Mouse (Mus musculus) R1 (cell line): Measurements from ENCODE around the gene Dnm3.

Experiments used
- DNase-seq: peaks from one replicate; pipeline ENCODE4 v3.0.0-alpha.2; 2018; ENCODE audit warnings: low read depth, low spot score

Dnm3 gene

GRCm38 (mm10) chr1:162035800-162036460 lies 441.9 kb downstream of the Dnm3 start:
- no peak for DNase-seq

DNA sequence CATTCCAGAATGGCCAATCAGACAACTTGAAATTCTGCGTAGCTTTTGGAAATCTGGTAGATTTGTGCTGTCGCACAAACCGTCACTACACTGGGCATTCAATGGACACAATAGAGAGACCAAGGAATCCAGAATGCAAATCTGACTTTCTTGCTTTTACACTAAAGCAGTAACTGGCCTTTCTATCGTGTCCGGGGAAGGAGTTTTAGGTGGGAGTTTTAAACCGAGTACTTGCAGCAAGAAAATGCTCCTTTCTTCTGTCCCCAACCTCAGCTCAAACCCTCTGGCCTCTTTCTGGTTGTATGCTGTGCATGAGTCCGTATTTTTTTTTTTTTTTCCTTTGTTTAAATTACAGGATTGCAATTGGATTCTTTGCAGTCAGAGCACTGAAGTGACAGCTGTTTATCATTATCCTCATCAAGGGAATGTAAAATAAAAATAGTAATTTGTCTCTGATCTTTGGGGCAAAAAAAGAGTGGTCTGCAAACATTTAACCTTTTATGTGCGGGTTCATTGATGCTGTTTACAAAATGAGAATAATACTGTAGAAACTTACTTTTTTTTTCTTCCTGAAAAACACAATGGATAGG lies 454.1 kb downstream of the Dnm3 start:
- DNase-seq, result no peak

DNA sequence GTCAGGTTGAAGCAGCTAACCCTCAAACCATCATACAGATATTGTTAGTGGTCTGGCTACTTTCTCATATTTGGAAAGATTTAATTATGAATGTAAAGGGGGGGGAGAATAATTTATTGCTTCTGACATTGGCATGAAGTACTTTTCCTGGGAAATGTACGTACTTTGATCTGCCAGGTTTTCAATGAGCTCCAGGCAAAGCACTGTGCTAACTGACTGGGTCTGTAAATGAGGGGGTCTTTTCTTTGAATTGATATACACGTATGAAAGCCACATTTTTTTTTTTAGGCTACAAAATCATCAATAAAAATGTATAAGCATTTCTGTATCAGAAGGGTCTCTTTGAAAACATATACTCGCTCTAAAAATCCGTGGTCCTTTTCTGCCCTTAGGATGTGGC lies 457.1 kb downstream of the Dnm3 start:
- no peak for DNase-seq

GRCm38 (mm10) chr1:162020303-162020731 lies 457.5 kb downstream of the Dnm3 start:
- DNase-seq, result no peak

DNA sequence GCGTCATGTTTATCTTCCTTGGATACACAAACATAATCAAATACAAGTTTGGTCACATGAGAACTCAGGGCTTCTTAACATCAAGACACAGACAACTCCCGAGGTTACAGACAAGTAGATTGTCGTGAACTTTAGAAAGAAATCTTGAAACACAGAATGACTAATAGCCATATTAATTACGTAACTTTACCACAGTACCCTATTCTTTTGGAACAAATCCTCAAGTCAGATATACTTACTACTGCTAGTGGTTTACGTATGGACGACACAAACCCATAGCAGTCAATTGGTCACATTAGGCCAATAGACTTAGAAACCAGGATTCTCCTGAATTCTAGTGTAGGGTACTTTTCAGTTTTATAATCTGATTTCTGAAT lies 459.2 kb downstream of the Dnm3 start:
- no peak for DNase-seq

DNA sequence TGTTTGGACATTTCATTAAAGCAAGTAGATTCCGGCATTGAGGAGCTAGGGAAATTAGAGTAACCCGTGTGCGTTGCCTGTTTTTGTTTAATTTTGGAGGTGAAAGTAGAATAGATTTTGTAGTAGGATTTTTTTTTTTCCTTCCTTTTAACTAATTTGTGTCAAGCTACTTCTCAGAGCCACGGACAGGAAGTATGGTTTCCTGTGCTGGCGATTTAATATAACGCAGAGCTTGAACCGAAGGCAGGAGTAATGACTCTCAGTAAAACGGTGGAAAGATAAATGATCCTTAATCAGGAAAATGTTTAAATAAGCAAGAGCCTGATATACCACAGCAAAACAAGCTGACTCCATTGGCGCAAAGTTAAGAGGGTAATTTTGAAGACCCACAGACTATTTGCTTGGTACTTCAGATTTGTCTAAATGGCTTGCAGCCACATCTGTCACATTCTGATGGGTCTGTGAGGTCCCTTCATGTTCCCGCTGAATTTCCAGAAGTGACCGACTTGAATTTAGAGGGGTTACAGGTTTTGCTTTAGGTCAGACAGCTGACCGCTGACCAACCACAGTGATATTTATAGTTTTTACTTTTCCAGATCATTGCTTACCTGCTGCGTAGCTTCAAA lies 459.7 kb downstream of the Dnm3 start:
- no peak for DNase-seq

- DNase-seq, result no peak
Measured at GRCm38 (mm10) chr1:162016982-162017381, 460.9 kb downstream of the Dnm3 start.

DNA sequence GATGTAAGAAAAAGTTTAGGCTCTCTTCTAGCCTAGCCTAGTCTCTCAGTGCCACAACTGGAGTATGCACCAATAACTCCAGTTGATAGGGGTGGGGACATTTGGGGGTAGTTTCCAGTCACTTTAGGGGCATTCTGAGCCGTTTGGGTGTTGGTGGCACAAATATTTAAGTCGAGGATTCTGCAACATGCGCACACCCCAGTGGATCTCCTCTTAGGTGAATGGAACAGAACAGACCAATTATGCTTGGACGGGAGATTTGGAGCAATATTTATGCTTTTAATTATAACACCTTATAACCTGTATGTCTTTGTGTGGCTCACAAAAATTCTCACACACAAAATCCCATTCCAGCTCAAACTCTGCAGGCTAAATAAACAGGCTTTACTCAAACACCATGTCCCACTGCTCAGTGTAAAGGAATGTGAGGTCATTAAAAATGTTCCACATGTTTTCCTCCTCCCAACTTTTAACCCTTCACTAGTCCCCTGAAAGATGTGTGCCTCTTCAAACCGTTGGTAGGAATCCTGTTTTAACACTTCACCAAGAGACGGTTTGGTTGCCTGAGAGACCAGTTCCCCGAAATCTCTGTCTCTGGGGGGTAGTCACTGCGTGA lies 462.5 kb downstream of the Dnm3 start:
- DNase-seq, result no peak

DNA sequence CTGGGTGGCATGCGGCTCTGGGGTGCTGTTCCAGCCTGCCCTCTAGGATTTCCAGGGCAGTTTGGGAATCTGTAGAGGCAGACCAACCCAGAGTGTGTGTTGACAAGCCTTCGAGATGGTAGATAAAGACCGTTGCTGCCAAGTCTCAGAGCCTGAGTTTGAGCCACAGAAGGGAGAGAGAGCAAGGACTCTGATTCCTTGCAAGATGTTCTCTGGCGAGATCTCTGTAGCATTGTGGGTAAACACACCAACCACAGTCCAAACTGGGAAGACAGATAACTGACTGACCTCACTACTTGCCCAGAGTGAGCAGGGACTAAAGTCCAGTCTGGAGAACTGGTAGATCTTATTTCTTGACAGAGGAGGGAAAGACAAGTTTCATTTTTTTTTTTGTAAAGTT lies 464.3 kb downstream of the Dnm3 start:
- DNase-seq, result no peak

DNA sequence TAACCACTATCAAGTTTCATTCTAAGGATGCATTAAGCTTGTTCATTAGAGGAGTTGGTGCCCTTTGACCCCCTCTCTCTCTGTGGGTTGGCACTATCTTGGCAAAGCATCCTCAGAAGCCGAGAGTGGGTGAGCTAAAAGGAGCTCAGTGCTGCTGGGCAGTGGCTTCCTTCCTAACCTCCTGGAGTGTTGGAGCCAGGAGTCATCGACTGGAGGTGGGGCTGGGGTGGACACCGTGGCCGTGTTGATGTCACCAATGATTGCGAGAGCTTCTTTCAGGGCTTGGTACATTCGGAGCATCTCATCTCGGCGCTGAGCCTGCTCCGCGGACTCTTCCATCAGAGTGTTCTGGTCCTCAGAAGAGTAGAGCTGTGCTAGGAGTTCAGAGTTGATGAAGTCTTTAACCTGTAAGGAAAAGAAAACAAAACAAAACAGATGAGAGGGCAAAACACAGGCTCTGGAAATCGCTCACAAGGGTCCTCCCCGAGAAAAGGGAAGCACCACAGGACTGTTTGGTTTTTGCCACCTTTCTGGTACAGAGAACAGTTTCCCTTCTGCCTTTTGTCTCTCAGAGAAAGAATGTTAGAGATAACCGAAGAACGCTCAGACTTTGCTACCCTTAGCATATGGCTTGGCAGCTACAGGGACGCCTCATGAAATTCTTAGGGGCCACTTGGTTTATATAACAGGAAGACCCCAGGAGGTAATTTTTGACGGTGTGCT lies 466.1 kb downstream of the Dnm3 start:
- DNase-seq, result no peak

GRCm38 (mm10) chr1:162009086-162009485 lies 468.7 kb downstream of the Dnm3 start:
- DNase-seq, result no peak

GRCm38 (mm10) chr1:162008631-162009067 lies 469.2 kb downstream of the Dnm3 start:
- DNase-seq, result no peak

GRCm38 (mm10) chr1:162008208-162008607 lies 469.6 kb downstream of the Dnm3 start:
- no peak for DNase-seq

- DNase-seq, result no peak
Measured at GRCm38 (mm10) chr1:162006109-162006508, 471.7 kb downstream of the Dnm3 start.

DNA sequence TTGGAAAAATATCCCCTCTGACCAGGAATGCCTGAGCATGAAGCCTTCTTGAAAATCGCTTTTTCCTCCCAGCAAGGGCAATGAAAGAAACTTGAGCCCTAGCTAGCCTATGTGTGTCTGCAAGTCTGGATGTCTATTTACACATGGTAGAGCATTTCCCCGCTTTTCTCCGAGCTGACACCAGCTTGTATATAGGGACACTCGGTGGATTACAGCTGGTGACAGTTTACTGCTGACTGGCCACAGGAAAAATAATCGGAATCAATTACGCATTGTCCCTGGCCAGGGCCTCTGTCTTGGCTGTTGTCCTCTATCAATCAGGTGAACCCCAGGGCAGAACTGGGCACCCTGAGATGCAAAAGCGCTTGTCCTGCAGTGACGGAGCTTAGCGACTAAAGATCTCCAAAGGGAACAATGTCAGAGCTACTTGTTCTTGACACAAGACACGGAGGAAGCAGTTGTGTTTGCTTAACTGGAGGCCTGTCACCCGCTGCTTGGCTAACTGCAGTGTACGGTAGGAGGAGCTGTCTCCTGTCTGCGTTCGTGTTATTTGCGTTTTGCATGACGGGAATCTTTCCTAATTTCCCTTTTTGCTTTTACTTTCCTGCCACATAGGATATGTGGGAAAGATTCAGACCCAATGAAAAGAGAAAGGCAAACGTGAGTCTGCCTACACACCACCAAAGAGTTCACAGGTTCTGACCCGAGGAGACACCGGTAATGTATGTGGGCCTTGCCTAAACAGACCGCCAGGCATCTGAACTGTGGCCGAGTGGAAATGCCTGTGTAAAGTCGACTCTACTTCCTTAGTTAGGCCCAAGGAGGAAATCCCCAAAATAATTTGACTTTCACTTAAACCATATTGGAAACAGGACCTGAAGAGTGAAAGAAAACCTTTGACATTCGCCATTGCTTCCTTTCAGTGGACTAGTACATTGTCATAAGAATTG lies 472.7 kb downstream of the Dnm3 start:
- DNase-seq, result peak; percentile 27

- no peak for DNase-seq
Measured at GRCm38 (mm10) chr1:162004518-162004780, 473.4 kb downstream of the Dnm3 start.

- DNase-seq, result no peak
Measured at GRCm38 (mm10) chr1:162003729-162004517, 473.9 kb downstream of the Dnm3 start.

GRCm38 (mm10) chr1:162001328-162001727 lies 476.5 kb downstream of the Dnm3 start:
- DNase-seq, result no peak

- peak; percentile 66 for DNase-seq
Measured at GRCm38 (mm10) chr1:161999882-162000371, 477.9 kb downstream of the Dnm3 start.

DNA sequence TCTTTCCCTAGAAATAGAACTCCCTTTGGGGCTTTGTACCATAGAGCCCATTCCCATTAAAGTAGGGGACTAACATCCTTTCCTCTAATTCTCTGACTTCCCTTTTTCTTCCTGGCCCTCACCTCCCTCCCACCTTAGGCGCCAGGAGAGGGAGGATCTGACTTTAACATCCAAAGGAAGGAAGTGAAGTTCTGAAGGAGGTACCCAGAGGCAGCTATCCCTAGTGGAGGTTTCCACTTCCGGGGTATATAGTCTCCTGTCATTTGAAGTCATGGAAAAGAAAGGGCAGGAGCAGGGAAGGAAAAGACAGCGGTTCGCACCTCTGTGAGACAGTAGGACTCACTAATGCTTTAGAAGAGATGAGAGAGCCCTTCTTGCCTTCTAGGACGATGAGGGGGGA lies 478.5 kb downstream of the Dnm3 start:
- no peak for DNase-seq
